8 mouse cellular contexts compared by ENCODE assay signal in the genomic region with DNA sequence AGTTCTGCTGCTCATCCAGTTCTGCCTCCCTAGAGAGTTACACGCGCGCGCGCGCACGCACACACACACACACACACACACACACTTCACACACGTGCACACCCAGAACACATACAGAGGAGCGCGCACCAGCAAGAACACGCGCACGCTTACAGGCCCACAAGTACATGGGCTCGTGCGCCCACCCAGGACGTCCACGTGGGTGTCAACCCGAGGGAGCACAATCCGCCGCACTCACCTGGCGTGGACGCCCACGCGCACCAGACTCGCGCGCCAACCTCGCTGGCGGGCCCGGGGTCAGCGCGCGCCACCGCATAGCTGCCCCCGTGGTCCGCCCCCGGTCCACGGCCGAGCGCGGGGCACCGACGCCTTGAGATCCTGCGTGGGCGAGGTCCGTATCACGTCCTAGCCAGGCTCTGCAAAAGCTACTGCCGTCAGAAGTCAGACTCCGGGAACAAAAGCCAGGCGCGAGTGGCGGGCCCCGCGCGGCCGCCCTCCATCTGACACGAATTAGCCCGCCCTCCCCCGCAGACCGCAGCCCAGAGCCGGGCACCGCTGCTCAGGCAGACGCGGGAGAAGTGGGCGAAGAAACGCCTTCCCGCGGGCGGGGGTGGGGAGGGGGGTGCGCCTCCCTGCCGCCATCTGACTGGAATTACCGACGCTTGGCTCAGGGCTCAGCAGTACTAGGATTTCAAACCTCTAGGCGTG. TPM values are rescaled to one million over a fixed set of nuclear protein-coding genes. Genes with fewer than 3 reads are reported as not detected.
DNase-seq lines count a peak whose midpoint lies in the region; ATAC-seq lines count a peak whose summit lies in the region.

No protein-coding gene starts in this region.

- intact Hi-C loops in left cerebral cortex, postnatal 25 days (cut with DNase I): no loop called here

- H3K27ac ChIP-seq in hindbrain, embryonic 13.5 days: no peak overlapping the region
- H3K27ac ChIP-seq in midbrain, embryonic 12.5 days (replicated peaks): no peak overlapping the region
- peak overlapping the region; percentile 59 for H3K27ac ChIP-seq in stomach, embryonic 16.5 days (ENCODE audit: low read length)

- H3K4me2 ChIP-seq in hindbrain, embryonic 13.5 days: peak overlapping the region; percentile 95
- peak overlapping the region; percentile 99 for H3K4me2 ChIP-seq in midbrain, embryonic 12.5 days (replicated peaks)
- peak overlapping the region; percentile 100 for H3K4me2 ChIP-seq in stomach, embryonic 16.5 days (ENCODE audit: low read depth, low read length)

- peaks cover 28% of the 10 kb centered on the region for H3K4me1 ChIP-seq in hindbrain, embryonic 13.5 days (replicated peaks)
- H3K4me1 ChIP-seq in midbrain, embryonic 12.5 days: peaks cover 15% of the 10 kb centered on the region
- peaks cover 37% of the 10 kb centered on the region for H3K4me1 ChIP-seq in stomach, embryonic 16.5 days (ENCODE audit: control insufficient read depth, insufficient read depth, low read length)

- no peaks in the 10 kb centered on the region for H3K36me3 ChIP-seq in hindbrain, embryonic 13.5 days
- H3K36me3 ChIP-seq in midbrain, embryonic 12.5 days: no peaks in the 10 kb centered on the region
- H3K36me3 ChIP-seq in stomach, embryonic 16.5 days (ENCODE audit: control insufficient read depth, insufficient read depth, low read length): no peaks in the 10 kb centered on the region

- ATAC-seq in hindbrain, embryonic 13.5 days (ENCODE audit: low FRiP score): peak; percentile 86
- peak; percentile 83 for ATAC-seq in midbrain, embryonic 12.5 days (ENCODE audit: low FRiP score, low read depth)
- ATAC-seq in stomach, embryonic 16.5 days (ENCODE audit: insufficient read depth, low FRiP score): peak; percentile 65

- H3K27me3 ChIP-seq in hindbrain, embryonic 13.5 days: peaks cover 12% of the 10 kb centered on the region; the same call in 1 of the 2 replicates
- peaks cover 29% of the 10 kb centered on the region for H3K27me3 ChIP-seq in midbrain, embryonic 12.5 days
- H3K27me3 ChIP-seq in stomach, embryonic 16.5 days (ENCODE audit: control insufficient read depth, insufficient read depth, low read length): no peaks in the 10 kb centered on the region

- peak; percentile 65 to 83 for DNase-seq in adrenal gland, adult (ENCODE audit: inconsistent age in 2 of 2, low spot score in 1 of 2)
- no peak for DNase-seq in adrenal gland, adult 8-10 months
- DNase-seq in adrenal gland, postnatal 25 days: peak; percentile 57
- DNase-seq in forelimb bud, embryonic 11.5 days (ENCODE audit: low read depth, low spot score): peak; percentile 83
- peak; percentile 41 to 50 for DNase-seq in left cerebral cortex, postnatal 25 days (ENCODE audit: low spot score in 2 of 2)

- peak overlapping the region; percentile 64 for H3K4me3 ChIP-seq in hindbrain, embryonic 13.5 days
- H3K4me3 ChIP-seq in midbrain, embryonic 12.5 days: peak overlapping the region; percentile 74
- H3K4me3 ChIP-seq in stomach, embryonic 16.5 days (replicated peaks; ENCODE audit: low read length): peak overlapping the region; percentile 77

- peak overlapping the region; percentile 84 for H3K9ac ChIP-seq in hindbrain, embryonic 13.5 days
- H3K9ac ChIP-seq in midbrain, embryonic 12.5 days (replicated peaks): peak overlapping the region; percentile 70
- H3K9ac ChIP-seq in stomach, embryonic 16.5 days (ENCODE audit: low read length): peak overlapping the region; percentile 89

- no peaks in the 10 kb centered on the region for H3K9me3 ChIP-seq in hindbrain, embryonic 13.5 days
- no peaks in the 10 kb centered on the region for H3K9me3 ChIP-seq in midbrain, embryonic 12.5 days
- no peaks in the 10 kb centered on the region for H3K9me3 ChIP-seq in stomach, embryonic 16.5 days (replicated peaks; ENCODE audit: control insufficient read depth, low read length)

- WGBS in hindbrain, embryonic 13.5 days: under 1% methylated on average over 74 of the region's 74 CpGs
- WGBS in midbrain, embryonic 12.5 days: under 1% methylated on average over 74 of the region's 74 CpGs
- under 1% methylated on average over 74 of the region's 74 CpGs for WGBS in stomach, embryonic 16.5 days

RNA-seq across cellular contexts. Expression of gene Tns3, which starts 40.0 kb away (rescaled TPM):
- total RNA-seq in adrenal gland, adult 8-10 months (2022): 100 to 1,000 TPM in 1 of 4 experiments, 10 to 100 TPM in 3; 52.3 to 101 (median 81.1) TPM
- 52.2 and 71.1 TPM in 2 replicates for total RNA-seq in adrenal gland, postnatal 25 days (2021)
- polyA plus RNA-seq in hindbrain, embryonic 13.5 days (2015; fragmentation: Nextera tagmentation; extraction: Ambion mirVana): 4.9 and 5.3 TPM in 2 replicates
- total RNA-seq in left cerebral cortex, postnatal 25 days (2021): 10 to 100 TPM; 34.9 to 38.3 TPM
- polyA plus RNA-seq in midbrain, embryonic 12.5 days (2016; fragmentation: Nextera tagmentation; extraction: Ambion mirVana): 8.5 and 11.8 TPM in 2 replicates
- 28.0 and 30.4 TPM in 2 replicates for polyA plus RNA-seq in stomach, embryonic 16.5 days (2015; fragmentation: Nextera tagmentation; extraction: Ambion mirVana)
